Mouse (Mus musculus): ENCODE measurements around the gene Psip1.
"Not testable (repeated sequence)": the region's sequence is repeated elsewhere in the genome, so short reads cannot be mapped to it uniquely, and the experiment has no call there.

Gene Psip1

DNA sequence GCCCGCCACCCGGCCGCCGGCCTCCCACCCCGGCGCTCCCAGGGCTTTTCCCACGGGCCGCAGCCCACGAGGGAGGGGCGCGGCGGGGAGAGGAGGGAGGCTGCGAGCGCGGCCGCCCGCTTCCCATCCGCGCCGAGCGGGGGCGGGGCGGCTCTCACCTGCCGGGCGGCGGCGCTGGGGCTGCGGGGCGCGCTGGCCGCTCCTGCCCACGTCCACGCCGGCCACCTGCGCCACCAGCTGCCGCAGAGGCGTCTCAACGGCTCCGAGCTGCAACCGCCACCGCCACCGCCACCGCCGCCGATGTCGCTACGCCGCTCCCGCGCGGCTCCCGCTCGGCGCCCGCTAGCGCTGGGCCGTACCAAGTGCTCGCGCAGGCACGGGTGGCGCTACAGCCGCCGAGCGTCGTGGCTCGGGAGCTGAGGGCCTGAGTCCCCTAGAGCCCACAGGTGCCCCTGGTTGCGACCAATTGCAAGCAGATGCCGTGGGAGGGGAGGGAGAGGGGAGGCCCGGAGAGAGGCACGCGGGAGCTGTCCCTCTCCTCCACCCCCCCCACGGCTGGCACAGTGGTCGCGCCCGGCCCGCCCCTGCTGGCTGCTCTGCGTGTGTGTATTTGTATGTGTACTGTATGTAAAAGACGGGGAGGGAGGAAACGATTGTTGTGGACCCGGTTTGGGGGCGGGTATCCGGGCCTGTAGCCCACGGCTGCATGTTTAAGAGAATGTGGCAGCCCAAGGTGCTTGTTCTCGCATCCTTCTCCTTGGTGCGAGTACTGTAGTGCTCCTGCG lies at the start of gene Psip1:
Gene Psip1, minus strand, starts transcription at position 343 of the 785 bp plus-strand sequence.
- peak; percentile 78 to 89 for DNase-seq

DNA sequence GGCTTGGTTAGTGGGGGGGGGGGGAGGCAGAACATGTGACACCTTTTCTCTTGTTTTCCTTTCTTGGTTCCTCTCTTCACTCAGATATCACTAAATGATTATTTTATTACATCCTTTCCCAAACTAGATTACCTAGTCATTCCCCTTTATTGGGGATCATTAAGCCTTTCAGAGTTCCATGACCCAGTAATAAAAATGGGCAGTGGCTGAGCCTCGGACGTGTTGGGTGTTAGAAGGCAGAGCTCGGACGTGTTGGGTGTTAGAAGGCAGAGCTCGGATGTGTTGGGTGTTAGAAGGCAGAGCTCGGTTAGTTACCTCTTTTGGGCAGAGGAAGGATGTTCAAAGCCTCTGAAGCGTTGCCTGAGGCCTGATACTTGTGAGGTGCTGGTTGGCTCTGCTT lies 47.8 kb upstream of the Psip1 start:
- no peak for DNase-seq

DNA sequence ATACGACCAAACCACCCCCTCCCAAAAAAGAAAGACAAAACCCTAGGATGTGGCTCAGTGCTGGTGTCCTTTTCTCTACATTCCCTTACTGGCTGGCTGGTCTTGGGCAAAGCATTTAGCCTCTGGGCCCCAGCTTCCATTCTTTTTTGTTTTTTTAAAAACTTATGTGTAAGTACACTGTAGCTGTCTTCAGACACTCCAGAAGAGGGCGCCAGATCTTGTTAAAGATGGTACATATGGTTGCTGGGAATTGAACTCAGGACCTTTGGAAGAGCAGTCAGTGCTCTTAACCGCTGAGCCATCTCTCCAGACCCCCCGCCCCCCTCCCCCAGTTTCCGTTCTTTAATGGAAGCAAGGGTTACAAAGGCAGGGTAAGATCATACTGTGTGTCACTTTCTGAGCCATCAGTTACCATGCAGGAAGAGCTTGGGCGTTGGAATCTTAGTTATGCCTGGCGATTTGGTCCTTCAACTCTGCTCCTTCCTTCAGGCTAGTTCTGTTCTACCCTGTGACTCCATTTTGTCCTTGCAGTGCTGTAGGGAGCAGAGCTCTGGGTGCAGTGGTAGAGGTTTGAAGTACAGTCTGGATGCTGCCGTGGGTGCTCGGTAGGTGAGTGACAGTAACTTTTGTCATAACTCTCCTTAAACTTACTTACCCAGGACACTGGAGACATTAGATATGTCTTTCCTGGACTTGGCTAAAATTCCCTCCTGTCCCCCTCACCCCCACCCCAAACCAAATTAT lies 47.1 kb upstream of the Psip1 start:
- no peak for DNase-seq

DNA sequence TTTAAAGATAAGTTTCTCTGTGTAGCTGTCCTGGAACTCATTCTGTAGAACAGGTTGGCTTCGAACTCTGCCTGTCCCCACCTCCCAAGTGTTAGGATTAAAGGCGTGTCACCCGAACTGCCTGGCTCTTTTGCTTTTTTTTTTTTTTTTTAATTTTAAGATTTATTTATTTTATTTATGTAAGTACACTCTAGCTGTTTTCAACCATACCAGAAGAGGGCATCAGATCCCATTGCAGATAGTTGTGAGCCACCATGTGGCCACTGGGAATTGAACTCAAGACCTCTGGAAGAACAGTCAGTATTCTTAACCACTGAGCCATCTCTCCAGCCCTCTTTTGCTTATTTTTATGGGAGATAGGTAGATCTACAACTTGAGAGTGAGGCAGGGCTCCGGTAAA lies 43.8 kb upstream of the Psip1 start:
- not testable (repeated sequence) for DNase-seq

DNA sequence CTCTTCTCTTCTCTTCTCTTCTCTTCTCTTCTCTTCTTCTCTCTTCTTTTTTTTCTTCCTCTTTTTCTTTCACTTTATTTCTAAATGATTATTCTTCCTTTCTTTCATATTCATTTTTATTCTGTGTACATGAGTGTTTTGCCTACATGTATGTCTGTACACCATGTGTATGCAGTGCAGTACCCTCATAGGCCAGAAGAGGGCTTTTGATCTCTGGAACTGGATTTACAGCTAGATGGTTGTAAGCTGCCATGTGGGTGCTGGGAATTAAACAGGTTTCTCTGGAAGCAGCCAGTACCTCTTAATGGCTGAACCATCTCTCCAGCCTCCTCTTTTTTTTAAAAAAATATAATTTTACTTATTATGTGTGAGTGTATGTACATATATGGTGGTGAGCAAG lies 41.7 kb upstream of the Psip1 start:
- peak in 1 of 2 experiments; percentile 38 for DNase-seq

DNA sequence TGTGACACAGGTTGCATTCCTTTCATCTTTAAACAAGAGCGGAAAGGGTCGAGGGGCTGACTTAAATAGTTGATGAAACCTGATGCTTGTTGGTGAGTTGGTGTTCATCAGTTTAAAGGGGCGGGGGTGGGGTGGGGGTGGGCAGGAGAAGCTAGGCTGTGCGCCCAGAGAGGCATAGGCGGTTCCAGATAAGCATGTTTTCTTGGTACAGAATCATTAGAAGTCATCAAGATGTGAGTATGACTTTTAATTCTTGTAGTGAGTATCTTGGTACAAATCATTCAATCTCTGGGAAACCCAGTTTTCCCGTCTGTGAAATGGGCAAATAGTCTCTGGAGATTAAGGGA lies 40.7 kb upstream of the Psip1 start:
- no peak for DNase-seq

DNA sequence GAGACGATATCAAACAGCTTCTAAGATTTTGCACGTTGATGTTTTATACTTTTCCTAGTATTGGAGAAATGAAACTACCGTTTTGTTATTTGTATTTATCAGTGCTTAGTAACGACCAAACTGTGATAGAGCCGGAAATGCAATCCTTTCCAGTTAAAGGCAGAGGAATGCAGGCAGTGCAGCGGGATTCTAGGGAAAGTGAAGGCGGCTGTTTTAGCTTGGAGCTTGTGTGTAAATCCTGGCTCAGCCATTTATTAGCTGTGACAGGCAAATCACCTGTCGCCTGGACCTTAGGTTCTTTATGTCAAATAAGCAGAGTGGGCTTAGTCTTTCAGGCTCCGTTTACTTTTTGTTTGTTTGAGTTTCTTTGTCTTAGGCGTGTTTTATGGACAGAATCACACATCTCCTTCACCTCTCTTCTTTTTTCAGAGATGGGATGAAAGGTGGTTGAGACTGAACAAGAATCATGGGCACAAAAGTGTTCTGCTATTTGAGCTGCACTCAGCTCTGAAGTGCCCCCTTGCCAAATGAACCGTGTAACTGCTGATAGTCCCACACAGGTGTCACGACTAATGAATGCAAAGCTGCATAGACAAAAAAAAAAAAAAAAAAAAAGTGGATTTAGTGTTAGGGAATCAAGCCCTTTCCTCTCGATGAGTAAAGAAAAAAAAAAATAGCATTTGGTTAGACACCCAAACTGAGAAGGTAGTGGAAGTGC lies 40.2 kb upstream of the Psip1 start:
- no peak for DNase-seq

DNA sequence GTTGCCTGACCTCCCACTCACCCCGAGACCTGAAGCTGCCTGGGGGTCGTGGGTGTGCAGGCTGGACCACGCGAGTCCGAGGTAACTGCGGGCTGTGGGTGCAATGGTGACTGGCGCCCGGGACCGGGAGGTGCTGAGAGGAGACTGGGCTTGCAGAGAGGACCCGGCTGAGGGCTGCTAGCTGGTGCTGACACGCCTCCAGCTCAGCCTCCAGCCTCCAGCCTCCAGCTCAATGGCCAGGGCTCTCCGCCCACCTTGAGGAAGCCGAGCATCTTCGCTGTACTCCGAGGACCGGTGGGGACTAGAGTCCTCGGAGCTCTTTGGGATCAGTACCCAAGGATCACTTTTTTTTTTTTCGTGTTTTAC lies 39.4 kb upstream of the Psip1 start:
- DNase-seq = no peak

DNA sequence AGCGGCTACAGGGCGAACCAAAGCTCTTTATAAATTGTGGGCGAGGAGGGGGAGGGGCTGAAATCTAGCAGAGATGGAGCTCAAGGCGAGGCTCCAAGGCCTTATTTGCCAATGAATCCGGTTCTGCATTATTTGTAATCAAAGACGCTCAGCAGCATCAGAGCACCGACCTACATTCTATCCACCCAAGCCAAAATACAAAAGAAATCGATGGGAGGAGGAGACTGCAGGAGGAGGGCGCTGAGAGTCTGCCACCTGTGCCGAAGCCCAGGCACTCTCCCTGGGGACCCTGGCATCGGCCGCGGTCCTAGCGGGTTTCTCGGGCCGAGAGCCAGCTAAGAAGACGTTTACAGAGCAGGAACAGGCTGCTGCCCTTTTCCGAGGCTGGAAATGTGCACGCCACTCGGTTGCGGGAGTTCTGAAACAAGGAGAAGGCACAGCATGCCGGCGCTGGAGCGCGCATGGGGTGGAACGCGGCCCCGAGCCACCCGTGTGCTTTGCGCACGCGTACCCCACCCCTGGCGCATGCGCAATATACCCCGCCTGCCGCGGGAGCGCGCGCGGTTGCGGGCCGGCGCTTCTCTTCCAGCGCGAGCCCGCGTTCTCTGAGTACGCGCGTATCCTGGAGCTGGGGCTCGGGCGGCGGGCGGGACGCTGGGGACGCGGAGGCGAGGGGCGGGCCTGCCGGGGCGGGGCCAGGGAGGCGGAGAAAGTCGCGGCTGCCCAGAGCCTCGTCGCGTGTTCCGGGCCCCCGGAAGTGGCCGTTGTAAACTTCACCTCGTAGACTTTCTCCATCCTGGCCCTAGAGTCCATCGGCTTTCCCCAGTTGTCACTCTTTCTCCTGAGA lies 38.8 kb upstream of the Psip1 start, which contains the start of gene Ccdc171:
Gene Ccdc171, plus strand, starts transcription at position 703 of the 847 bp plus-strand sequence.
- peak; percentile 92 to 94 for DNase-seq

DNA sequence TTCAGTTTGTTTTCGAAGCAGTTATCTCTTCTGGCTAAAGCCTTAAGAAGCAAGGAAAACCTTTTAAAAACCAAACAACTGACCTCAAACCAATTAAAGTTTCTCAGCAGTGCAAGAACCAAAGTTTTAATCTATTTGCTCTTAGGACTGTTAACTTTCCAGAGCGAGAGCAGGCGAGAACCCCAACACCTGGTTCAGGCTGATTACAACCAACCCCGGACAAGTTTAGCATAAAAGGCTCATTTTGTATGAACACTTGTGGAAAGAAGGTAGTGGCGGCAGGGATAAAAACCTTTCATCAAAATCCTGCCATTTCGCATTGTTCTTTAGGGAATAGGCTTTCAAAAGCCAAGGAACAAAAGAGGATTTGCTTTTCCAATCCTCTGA lies 38.2 kb upstream of the Psip1 start:
- DNase-seq = no peak

DNA sequence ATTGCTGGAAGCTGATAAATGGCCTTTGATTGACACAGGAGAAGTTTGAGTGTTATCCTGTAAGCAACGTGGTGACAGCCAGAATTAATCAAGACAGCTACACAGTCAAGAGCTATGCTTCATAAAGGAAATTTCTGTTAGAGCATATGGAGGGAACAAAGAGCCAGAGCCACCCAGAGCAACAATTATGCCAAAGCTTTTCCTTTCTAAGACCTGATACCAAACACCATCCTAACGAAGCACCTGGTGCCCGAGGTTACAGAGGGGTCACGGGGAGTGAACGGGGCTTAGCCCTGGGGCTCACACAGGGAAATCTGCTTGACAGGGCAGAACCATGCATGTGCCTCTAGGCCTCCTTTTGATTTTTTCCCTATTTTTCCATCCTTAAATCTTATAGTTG lies 35.8 kb upstream of the Psip1 start:
- no peak for DNase-seq

DNA sequence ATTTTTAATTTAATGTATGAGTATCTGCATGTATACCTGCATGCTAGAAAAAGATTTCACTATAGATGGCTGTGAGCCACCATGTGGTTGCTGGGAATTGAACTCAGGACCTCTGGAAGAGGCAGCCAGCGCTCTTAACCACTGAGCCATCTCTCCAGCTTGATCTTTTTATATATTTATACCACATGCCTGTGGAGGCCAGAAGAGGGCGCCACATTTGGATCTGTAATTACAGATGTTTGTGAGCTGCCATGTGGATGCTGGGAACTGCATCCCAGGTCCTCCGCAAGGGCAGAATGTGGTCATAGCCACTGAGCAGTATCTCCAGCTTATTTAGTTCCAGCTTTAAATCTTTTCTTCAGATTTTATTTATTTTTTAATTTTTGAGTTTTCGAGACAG lies 34.0 kb upstream of the Psip1 start:
- DNase-seq = no peak

DNA sequence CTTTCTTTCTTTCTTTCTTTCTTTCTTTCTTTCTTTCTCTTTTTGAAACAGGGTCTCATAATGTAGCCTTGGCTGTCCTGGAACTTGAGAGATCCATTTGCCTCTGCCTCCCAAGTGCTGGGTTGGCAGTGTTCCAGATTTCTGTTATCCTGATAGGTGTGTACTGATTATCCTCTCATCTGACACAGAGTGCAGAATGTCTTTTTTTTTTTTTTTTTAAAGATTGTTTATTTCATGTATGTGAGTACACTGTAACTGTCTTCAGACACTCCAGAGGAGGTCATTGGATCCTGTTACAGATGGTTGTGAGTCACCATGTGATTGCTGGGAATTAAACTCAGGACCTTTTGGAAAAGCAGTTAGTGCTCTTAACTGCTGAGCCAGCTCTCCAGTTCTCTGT lies 33.5 kb upstream of the Psip1 start:
- DNase-seq = no peak

DNA sequence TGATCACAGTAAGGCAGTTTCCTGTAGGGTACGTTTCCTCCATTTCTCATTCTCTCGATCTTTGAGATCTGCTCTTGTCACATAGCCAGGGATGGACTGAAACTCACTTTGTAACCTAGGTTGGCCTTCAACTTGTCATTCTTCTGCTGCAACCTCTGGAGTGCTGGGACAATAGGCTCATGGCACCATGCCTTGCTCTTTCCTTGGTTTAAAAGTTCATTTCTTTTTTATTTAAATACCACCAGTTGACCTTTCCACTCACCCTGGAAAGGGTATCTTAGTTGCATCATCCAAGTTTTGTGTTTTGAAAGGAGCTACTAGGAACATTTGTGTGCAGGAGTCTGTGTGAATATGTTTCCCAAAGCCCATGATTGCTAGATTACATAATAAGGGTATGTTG lies 32.9 kb upstream of the Psip1 start:
- no peak for DNase-seq

DNA sequence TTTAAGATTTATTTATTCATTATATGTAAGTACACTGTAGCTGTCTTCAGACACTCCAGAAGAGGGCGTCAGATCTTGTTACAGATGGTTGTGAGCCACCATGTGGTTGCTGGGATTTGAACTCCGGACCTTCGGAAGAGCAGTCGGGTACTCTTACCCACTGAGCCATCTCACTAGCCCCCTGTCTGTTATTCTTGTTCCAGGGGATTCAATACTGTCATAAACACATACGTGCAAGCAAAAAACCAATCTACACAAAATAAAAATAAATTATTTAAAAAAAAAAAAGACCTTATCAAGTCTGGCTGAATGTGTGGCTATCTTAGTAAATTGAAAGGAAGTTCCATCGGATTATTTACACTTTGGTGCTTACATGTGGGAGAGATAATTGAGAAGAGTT lies 29.9 kb upstream of the Psip1 start:
- not testable (repeated sequence) for DNase-seq

DNA sequence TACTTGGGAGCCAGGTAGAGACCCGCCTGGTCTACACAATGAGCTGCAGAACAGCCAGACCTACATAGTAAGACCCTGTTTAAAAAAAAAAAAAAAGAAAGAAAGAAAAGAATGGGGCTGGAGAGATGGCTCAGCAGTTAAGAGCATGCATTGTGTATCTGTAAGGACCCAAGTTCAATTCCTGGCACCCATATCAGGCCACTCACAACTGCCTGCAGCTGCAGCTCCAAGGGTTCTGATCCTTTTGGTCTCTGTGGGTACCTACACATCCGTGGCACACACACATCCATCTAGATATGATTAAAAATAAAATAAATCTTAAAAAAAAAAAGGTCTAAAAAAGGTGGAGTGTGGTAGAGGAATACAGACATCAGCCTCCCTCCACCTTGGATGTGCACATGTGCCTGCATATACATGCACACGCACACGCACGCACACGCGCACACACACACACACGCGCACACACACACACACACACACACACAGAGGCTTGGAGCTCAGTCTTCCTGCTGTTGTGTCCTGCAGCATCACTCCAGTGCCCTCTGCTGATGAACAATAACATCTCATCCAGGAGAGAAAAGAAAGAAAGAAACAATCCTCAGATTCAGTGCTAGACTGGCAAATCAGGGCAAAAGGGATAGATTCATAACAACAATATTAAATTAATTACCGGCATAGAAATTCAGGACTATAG lies 28.9 kb upstream of the Psip1 start:
- no peak for DNase-seq

DNA sequence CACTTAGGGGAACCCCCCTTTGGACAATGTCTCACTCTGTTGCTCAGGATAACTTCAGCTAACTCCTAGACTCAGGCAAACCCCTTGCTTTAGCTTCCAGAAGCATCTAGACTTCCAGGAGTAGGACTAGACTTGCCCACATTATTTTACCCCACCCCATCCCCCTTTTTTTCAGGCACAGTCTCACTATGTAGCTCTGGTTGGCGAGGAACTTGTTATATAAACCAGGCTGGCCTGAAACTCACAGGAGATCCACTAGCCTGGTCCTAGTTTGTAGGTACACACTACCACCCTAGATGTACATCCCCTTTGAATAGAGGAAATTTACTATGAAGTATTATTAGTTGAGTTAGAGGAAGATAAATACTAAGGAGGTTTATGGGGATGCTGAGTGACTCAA lies 27.9 kb upstream of the Psip1 start:
- DNase-seq = no peak

DNA sequence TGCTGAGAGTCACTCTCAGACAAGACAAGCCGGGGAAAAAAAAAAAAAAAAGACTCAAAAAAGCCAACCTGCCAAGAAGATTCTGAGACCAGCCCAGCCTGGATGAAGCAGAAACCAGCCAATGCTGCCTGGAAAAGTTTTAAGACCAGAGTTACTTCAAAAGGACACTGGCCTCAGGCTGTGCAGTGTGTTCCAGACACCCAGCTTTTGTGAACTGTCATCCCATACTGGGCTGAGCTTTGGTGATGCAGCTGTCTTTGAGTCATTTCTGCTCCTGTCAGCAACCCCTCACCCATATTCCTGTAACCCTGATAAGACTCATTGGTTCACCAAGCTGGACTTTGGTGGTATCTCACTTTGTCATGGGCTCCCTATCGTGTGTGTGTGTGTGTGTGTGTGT lies 26.4 kb upstream of the Psip1 start:
- no peak for DNase-seq

DNA sequence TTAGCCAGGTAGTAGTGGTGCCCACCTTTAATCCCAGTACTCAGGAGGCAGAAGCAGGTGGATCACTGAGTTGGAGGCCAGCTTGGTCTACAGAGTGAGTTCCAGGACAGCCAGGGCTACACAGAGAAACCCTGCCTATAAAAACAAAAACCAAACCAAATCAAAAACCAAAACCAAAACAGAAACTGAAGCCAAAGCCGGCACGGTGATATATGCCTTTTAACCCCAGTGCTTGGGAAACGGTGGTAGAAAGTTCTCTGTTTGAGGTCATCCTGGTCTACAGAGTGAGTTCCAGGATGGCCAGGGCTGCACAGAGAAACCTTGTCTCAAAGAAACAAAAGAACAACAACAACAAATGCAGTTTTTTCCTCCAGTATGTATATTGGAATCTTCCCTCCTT lies 26.0 kb upstream of the Psip1 start:
- no peak for DNase-seq

DNA sequence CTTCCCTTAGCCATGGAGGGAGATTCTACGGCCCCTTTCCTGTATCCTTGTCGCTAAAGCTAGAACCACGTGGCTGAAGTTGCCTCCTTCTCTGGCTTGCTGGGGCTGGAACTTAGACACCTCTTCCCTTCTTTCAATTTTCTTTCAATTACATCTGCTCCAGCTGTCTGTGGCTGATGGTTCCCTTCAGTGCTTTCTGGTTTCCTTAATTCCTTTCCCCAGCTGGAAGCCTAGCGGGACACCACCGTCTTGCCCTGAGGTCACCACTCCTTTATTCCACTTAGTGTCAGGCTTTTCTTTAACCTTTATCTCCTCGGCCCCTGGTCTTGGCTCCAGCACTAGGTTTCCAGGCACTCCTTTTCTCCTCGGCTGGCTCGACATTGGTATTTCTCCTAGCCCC lies 24.8 kb upstream of the Psip1 start:
- DNase-seq = no peak

DNA sequence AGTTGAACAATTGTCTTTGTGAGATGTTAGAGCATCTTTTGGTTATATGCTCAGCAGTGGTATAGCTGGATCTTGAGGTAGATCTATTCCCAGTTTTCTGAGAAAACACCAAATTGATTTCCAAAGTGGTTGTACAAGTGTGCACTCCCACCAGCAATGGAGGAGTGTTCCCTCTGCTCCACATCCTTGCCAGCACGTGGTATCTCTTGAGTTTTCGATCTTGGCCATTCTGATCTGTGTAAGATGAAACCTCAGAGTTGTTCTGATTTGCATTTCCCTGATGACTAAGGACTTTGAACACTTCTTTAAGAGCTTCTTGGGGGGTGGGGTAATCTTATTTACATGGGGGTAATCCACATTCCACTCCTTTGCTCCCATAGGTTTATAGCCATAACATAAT lies 23.3 kb upstream of the Psip1 start:
- DNase-seq = no peak

DNA sequence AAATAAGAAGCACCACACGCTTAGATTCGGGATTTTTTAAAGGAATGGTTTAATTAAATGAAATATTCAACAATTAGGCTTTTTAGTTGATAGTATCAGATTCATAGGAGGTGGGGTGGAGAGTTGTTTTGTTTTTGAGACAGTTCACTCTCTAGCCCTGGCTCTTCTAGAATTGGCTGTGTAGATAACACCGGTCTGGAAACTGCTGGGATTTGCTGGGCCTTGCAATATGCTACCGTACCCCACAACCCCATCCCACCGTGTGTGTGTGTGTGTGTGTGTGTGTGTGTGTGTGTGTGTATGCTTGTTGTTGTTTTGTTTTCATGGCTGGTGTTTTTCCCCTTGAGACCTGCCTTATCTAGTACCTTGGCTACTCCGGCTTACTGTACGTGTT lies 14.8 kb upstream of the Psip1 start:
- no peak for DNase-seq

All from spleen, adult 18-20 months (tissue).